Mouse (Mus musculus) kidney, adult 2 months (tissue): ENCODE measurements around the gene Cd34. TPM values are rescaled to one million over a fixed set of nuclear protein-coding genes. Genes with fewer than 3 reads are reported as not detected.

Experiments
- DNase-seq: peaks from one replicate; pipeline ENCODE4 v3.0.0; 2021
- H3K27ac ChIP-seq: fragments of 200-500 bp; 2 replicates; pipeline ENCODE4 v1.5.1; 2012; ENCODE audit warnings: low read depth, low read length, control low read depth, inconsistent platforms; ENCODE audit not compliant: insufficient read depth
- H3K27me3 ChIP-seq: fragments of 200-500 bp; replicated peaks from 2 replicates; pipeline ENCODE4 v1.6.1; 2012; ENCODE audit warnings: mild to moderate bottlenecking, moderate library complexity, low read length, inconsistent platforms; ENCODE audit not compliant: control insufficient read depth, insufficient read depth
- H3K36me3 ChIP-seq: fragments of 200-500 bp; 2 replicates; pipeline ENCODE4 v1.6.1; 2012; ENCODE audit warnings: mild to moderate bottlenecking, moderate library complexity, low read length, inconsistent platforms; ENCODE audit not compliant: control insufficient read depth, insufficient read depth
- H3K4me1 ChIP-seq: fragments of 200-500 bp; 2 replicates; pipeline ENCODE4 v1.6.1; 2011; ENCODE audit warnings: low read length; ENCODE audit not compliant: control insufficient read depth, insufficient read depth
- H3K4me3 ChIP-seq: fragments of 200-500 bp; 2 replicates; pipeline ENCODE4 v1.5.1; 2011; ENCODE audit warnings: mild to moderate bottlenecking, low read depth, low read length, control low read depth; ENCODE audit not compliant: insufficient read depth
- CTCF ChIP-seq: fragments of 200-500 bp; conservative IDR thresholded peaks from 2 replicates; pipeline ENCODE4 v1.5.1; 2011; ENCODE audit warnings: low read depth, mild to moderate bottlenecking, control low read depth, low read length, moderate library complexity, mixed read lengths; ENCODE audit not compliant: insufficient read depth, insufficient read length
- POLR2A ChIP-seq: fragments of 200-500 bp; IDR thresholded peaks from one replicate; pipeline ENCODE4 v1.6.1; 2011; ENCODE audit warnings: low read depth, low read length, control low read depth
- WGBS: fragments of 180-500 bp; shearing (Covaris S2); methylation state at CpG from one replicate; pipeline ENCODE4 v1.1.7; 2018; 5-methylcytosine and 5-hydroxymethylcytosine counted together
- polyA plus RNA-seq: library from polyadenylated mRNA; depleted of rRNA; stranded (reverse); fragments of >200 nt; gene quantifications from 2 replicates; pipeline ENCODE4 v1.2.3, GENCODE M21; 2012

The Cd34 gene
- polyA plus RNA-seq, 1 experiment: 37.5 TPM

DNA sequence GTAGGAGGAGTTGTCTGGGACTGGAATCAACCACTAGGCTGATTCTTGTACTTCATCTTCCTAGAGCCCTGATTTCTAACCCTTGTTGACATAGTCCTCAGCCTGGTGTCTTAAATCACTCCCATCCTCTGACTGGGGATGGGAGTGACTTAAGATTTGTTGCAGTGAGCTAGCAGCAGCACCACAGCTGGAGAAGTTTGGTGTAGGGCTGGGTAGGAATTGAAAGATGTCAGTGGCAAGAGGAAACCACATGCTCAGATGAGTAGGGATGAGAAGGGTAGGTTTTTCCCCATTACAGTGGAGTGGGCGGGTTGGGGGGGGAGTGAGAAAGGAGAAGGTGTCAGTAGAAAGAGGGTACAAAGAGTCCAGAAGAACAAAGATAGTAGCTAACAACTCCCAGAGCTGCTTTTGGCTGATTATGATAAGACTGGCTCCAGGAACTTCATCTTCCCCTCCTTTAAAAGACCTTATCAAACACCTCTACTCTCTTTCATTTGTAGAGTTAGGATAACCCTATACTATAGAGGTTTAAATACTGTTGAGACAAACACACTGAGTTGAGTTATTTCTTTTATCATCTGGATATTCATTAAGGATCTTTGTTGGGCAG is 42.3 kb downstream of the Cd34 start:
- WGBS: 100% methylated on average over 1 of the region's 1 CpGs
- no peak overlapping the region for H3K27ac ChIP-seq

DNA sequence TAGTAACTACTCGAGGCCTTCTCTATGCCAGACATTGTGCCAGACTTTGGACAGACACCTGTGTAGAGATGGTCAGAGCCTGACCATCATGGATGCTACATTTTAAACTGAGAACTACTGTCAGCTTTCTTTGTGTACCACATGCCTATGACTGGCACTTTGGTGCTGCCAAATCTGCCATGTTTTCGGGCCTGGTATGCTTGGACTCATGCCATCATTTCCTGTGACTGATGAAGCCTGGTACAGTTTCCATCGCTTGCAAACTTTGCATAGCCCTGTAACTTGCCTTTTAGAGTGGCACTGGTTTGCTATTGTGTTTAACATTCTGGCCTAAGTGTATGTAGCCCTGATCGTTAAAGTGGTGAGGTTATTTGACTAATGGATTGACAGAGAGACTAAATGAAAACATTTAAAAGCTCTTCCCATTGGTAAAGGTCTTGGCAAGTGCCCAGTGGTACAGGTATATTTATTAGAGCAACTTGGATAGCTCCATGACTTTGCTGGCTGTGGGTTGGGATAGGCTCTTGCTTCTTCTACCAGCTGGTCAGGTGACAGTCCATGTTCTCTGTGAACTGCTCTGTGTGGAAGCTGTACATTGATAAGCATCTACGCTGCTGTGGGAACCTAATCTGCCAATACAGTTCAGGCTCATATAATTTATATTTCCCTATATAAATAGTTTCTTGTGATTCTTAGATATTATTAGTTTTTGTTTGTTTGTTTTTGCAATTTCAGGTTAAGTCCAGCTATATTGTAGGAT is 44.5 kb downstream of the Cd34 start:
- H3K27ac ChIP-seq: no peak overlapping the region; the same call in 1 of the 2 replicates
- peak; percentile 41 for DNase-seq
- no peaks in the 10 kb centered on the region for H3K36me3 ChIP-seq
- no peak overlapping the region for H3K4me3 ChIP-seq
- no peaks in the 10 kb centered on the region for H3K27me3 ChIP-seq
- TF ChIP-seq CTCF (no peak), POLR2A (no peak)
- peaks cover 11% of the 10 kb centered on the region for H3K4me1 ChIP-seq
- WGBS: 47% methylated on average over 5 of the region's 5 CpGs

More for the DNA sequence above, 42.3 kb downstream of the Cd34 start:
- DNase-seq: no peak
- Histone ChIP-seq H3K4me3 (no peak overlapping the region), H3K4me1 (peaks cover 23% of the 10 kb centered on the region), H3K27me3 (no peaks in the 10 kb centered on the region), H3K36me3 (no peaks in the 10 kb centered on the region)
- TF ChIP-seq POLR2A (no peak), CTCF (no peak)

DNA sequence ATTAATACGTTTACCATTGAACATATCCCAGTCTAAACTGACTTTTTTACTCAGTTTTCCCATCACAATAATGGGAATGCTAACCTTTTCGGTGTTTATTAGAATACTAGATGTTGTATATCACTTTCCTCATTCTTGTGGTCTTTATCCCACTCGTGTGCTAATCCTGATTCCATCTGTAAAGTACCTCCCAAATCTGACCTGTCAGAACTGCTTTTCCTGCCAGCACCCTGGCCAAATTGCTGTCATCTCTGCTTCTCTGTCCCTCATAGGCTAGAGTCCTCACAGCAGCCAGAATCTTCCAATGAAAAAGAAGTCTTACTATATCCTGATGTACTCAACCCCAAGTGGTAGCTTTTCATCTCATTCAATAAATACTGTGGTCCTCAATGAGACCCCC is 46.3 kb downstream of the Cd34 start:
- Histone ChIP-seq H3K4me3 (no peak overlapping the region), H3K27ac (no peak overlapping the region), H3K4me1 (peaks cover 11% of the 10 kb centered on the region), H3K27me3 (no peaks in the 10 kb centered on the region), H3K36me3 (no peaks in the 10 kb centered on the region)
- no peak for DNase-seq
- 87% methylated on average over 3 of the region's 3 CpGs for WGBS
- TF ChIP-seq CTCF (no peak), POLR2A (no peak)

DNA sequence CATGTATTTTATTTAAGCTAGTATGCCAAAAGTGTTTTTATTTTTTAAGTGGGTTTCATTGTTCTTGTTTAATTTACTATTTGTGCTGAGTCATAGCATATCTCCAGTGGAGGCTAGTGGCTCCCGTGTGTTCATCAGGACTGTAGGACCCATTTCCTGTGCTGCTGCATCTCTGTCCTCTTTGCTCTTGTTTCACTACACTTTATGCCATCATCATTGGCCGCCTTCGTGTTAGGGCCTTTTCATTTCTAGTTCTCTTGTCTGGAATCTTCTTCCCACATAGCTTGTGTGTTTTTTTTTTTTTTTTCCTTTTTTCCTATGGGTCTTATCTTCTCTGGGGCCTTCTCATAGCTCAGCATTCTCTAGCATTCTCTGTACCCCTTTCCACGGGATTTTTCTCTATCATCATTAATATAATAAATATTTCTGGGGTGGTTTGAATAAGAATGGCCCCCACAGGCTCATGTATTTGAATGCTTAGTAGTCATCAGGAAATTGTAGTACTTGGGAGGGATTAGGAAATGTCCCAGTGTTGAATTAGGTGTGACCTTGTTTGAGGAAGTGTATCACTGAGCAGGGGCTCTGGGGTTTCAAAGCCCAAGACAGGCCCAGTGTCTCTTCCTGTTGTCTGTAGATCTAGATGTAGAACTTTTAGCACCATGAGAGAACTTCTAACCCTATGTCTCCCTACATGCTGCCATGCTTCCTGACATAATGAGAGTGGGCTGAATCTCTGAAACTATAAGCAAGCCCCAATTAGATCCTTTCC is 47.0 kb downstream of the Cd34 start:
- TF ChIP-seq POLR2A: no peak
- TF ChIP-seq CTCF: no peak
- no peak for DNase-seq
- Histone ChIP-seq H3K27ac (no peak overlapping the region), H3K36me3 (no peaks in the 10 kb centered on the region), H3K4me1 (peaks cover 15% of the 10 kb centered on the region), H3K27me3 (no peaks in the 10 kb centered on the region), H3K4me3 (no peak overlapping the region)
- WGBS: 72% methylated on average over 4 of the region's 4 CpGs

DNA sequence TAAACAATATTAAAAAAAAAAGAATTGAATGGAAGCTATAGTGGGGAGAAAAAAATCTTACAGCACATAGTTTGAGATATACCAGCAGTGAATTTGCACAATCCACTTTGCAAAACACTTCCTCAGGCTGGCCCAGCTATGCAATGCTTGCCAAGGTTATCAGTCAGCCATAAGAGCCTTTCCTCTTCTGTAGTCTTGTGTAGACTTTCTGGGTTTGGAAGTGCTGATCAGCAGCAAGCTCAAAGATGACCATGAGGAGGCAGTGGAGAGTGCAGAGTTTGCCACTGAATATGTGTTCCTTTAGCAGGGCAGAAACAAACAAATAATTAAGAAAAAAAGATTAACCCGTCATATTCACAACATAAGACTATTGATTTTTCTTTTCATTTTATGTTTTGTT is 50.4 kb downstream of the Cd34 start:
- Histone ChIP-seq H3K27ac (no peak overlapping the region), H3K27me3 (no peaks in the 10 kb centered on the region), H3K4me3 (no peak overlapping the region), H3K36me3 (no peaks in the 10 kb centered on the region), H3K4me1 (peaks cover 37% of the 10 kb centered on the region)
- WGBS: 96% methylated on average over 1 of the region's 1 CpGs
- TF ChIP-seq CTCF (peak; percentile 32), POLR2A (no peak)
- no peak for DNase-seq

DNA sequence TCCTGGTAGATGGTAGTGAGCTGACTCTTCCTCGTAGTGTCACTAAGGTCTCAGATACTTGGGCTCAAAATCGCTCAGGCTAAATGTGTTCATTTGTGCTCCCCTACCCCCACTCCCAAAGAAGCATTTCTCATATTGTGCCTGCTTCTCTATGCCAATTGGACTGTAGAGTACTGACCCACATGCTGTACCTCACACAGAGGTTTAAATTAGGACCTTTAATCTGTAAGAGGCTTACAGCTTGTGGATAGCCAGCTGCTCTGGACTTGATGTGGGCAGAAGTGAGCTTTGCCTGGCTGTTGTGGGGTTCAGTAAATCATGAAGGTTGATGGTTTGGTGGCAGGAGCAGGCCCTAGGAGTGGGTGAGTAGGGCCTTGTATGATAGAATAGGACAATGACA is 52.4 kb downstream of the Cd34 start:
- Histone ChIP-seq H3K4me3 (no peak overlapping the region), H3K36me3 (no peaks in the 10 kb centered on the region), H3K27me3 (no peaks in the 10 kb centered on the region), H3K27ac (no peak overlapping the region), H3K4me1 (peaks cover 46% of the 10 kb centered on the region)
- TF ChIP-seq CTCF: no peak
- no peak for TF ChIP-seq POLR2A
- no peak for DNase-seq
- WGBS: 66% methylated on average over 2 of the region's 2 CpGs

DNA sequence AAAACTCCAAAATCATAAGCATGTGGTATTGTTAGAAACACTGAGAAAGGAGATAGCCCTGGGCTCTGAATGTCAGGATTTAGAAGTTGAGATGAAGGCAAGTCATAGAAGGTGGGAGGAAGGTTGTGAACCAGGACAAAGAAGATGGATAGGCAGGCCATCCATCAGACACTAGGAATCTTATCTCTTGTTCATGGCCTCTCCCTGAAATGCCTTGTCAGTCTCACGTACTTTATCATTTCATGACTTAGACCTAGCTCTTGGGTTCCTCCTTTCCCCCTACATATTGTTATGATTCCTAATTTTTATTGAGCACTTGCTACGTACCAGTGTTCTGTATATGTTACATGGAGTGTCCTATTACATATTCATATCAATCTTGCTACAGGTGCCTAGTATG is 53.0 kb downstream of the Cd34 start:
- H3K4me3 ChIP-seq: no peak overlapping the region
- H3K4me1 ChIP-seq: peaks cover 46% of the 10 kb centered on the region
- H3K36me3 ChIP-seq: no peaks in the 10 kb centered on the region
- H3K27ac ChIP-seq: peak overlapping the region; percentile 45
- WGBS: 89% methylated on average over 2 of the region's 2 CpGs
- TF ChIP-seq POLR2A (no peak), CTCF (no peak)
- DNase-seq: no peak
- H3K27me3 ChIP-seq: no peaks in the 10 kb centered on the region
